ENCODE assay signal across 14 mouse cellular contexts in the genomic region with DNA sequence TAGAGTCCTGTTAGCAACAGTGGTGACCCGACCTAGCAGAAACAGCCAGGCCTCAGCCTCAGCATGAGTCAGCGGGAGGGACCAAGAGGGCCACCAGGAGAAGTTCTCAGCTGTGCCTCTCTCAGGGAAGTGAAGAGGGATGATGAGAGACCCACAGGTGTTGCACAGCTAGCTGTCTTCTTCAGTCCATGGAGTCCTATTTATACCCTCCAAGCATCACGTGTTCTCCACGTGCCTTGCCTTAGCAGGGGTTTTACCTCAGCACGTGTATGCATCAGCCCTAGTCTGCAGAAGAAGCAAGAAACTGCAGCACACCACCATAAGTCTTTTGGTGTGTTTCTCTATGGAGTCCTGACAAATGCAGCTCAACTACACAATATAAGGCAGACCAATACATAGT.
"Had no signal": no experiment of that assay in that cellular context is flagged by ENCODE, and none has a peak within 500 bp of the region (broad histone marks: within the 10 kb centered on the region; RNA-seq: fewer than 3 reads in every experiment).

No protein-coding gene starts in this region.

- DNase-seq: right cerebral cortex, adult 18-20 months; right cerebral cortex, postnatal 14 days; right cerebral cortex, postnatal 25 days; right cerebral cortex, postnatal 4 days; spleen, adult 18-20 months; thymus, adult 18-20 months; thymus, adult 2 months; thymus, postnatal 14 days; thymus, postnatal 25 days; thymus, postnatal 36 days; thymus, postnatal 4 days had no signal

- H3K27ac ChIP-seq: stomach, embryonic 15.5 days; stomach, postnatal 0 days had no signal

- H3K9ac ChIP-seq: neural tube, embryonic 15.5 days; stomach, embryonic 15.5 days had no signal

- H3K4me3 ChIP-seq: neural tube, embryonic 15.5 days; stomach, embryonic 15.5 days had no signal

- H3K4me1 ChIP-seq: stomach, embryonic 15.5 days had no signal

- H3K27me3 ChIP-seq: neural tube, embryonic 15.5 days; stomach, embryonic 15.5 days had no signal

- H3K9me3 ChIP-seq: neural tube, embryonic 15.5 days; stomach, embryonic 15.5 days had no signal

- H3K4me2 ChIP-seq: neural tube, embryonic 15.5 days; stomach, embryonic 15.5 days had no signal

- H3K36me3 ChIP-seq: neural tube, embryonic 15.5 days; stomach, embryonic 15.5 days had no signal
